Mouse (Mus musculus) spleen, adult 12 weeks (tissue): Measurements from ENCODE around the gene Pou3f3.

Experiments used
- DNase-seq: peaks from one replicate; pipeline ENCODE4 v3.0.0; 2022; ENCODE audit warnings: low spot score

The Pou3f3 gene

GRCm38 (mm10) chr1:42710234-42710633 is 14.7 kb downstream of the Pou3f3 start:
- DNase-seq, result no peak

GRCm38 (mm10) chr1:42710995-42711394 is 15.4 kb downstream of the Pou3f3 start:
- no peak for DNase-seq

GRCm38 (mm10) chr1:42711456-42712310 is 16.1 kb downstream of the Pou3f3 start:
- no peak for DNase-seq

- no peak for DNase-seq
Measured at GRCm38 (mm10) chr1:42712311-42712690, 16.7 kb downstream of the Pou3f3 start.

- no peak for DNase-seq
Measured at GRCm38 (mm10) chr1:42713104-42713932, 17.8 kb downstream of the Pou3f3 start.

- no peak for DNase-seq
Measured at GRCm38 (mm10) chr1:42714016-42714931, 18.7 kb downstream of the Pou3f3 start.

- no peak for DNase-seq
Measured at GRCm38 (mm10) chr1:42718549-42718948, 23.0 kb downstream of the Pou3f3 start.

GRCm38 (mm10) chr1:42721353-42721752 is 25.8 kb downstream of the Pou3f3 start:
- no peak for DNase-seq

GRCm38 (mm10) chr1:42723769-42724300 is 28.3 kb downstream of the Pou3f3 start:
- DNase-seq, result no peak

- DNase-seq, result no peak
Measured at GRCm38 (mm10) chr1:42724881-42725280, 29.3 kb downstream of the Pou3f3 start.

- no peak for DNase-seq
Measured at GRCm38 (mm10) chr1:42727161-42727560, 31.6 kb downstream of the Pou3f3 start.

GRCm38 (mm10) chr1:42727676-42728075 is 32.1 kb downstream of the Pou3f3 start:
- DNase-seq, result no peak

- DNase-seq, result no peak
Measured at GRCm38 (mm10) chr1:42741383-42742241, 46.0 kb downstream of the Pou3f3 start.

- DNase-seq, result no peak
Measured at GRCm38 (mm10) chr1:42742242-42742560, 46.6 kb downstream of the Pou3f3 start.

- DNase-seq, result no peak
Measured at GRCm38 (mm10) chr1:42745047-42745446, 49.5 kb downstream of the Pou3f3 start.

GRCm38 (mm10) chr1:42749536-42750292 is 54.1 kb downstream of the Pou3f3 start:
- DNase-seq, result no peak
